Mouse (Mus musculus) E14TG2a.4 (cell line): ENCODE data around the gene Ficd.

Experiments used
- CTCF ChIP-seq: conservative IDR thresholded peaks from 2 replicates; pipeline ENCODE4 v1.5.1; 2014; ENCODE audit warnings: low read length
- NANOG ChIP-seq: IDR thresholded peaks from 2 replicates; pipeline ENCODE4 v1.6.1; 2014; ENCODE audit warnings: borderline replicate concordance, low read length, mixed read lengths

GRCm38 (mm10) chr5:113690069-113690548 lies 45.5 kb upstream of the Ficd start:
- TF ChIP-seq CTCF, result no peak
- TF ChIP-seq NANOG, result no peak
